Mouse (Mus musculus) layer of hippocampus, postnatal 36 days (tissue): Measurements from ENCODE around the gene Lrch3. TPM values are rescaled to one million over a fixed set of nuclear protein-coding genes. Genes with fewer than 3 reads are reported as not detected.
A peak's percentile ranks its signal among the peaks of the same experiment; 100 is the strongest.
"Not testable (repeated sequence)": the region's sequence is repeated elsewhere in the genome, so short reads cannot be mapped to it uniquely, and the experiment has no call there.

Experiments
- DNase-seq, 2 experiments: peaks; one replicate each; pipeline ENCODE4 v3.0.0; 2022
- total RNA-seq, 2 experiments: library from RNA; stranded (reverse); gene quantifications; 2 replicates each; pipeline ENCODE4 v1.2.3; 2021

Lrch3 gene
- total RNA-seq, 2 experiments from 2014 or later, result 43.8 to 47.4 TPM

GRCm38 (mm10) chr16:33056095-33056785 is 142.3 kb downstream of the Lrch3 start, which contains the start of the genes Iqcg and Rpl35a:
Gene Iqcg, minus strand, starts transcription at chr16:33056218.
Gene Rpl35a, plus strand, starts transcription at chr16:33056453.
- peak; percentile 88 to 91 for DNase-seq

- DNase-seq, result no peak
Observed at GRCm38 (mm10) chr16:33056786-33057185, 142.9 kb downstream of the Lrch3 start.

GRCm38 (mm10) chr16:33058033-33058432 is 144.1 kb downstream of the Lrch3 start:
- DNase-seq, result no peak

GRCm38 (mm10) chr16:33058656-33059055 is 144.8 kb downstream of the Lrch3 start:
- DNase-seq, result not testable (repeated sequence)

- DNase-seq, result no peak
Observed at GRCm38 (mm10) chr16:33059471-33059870, 145.6 kb downstream of the Lrch3 start.

- no peak for DNase-seq
Observed at GRCm38 (mm10) chr16:33060926-33061325, 147.0 kb downstream of the Lrch3 start.

- no peak for DNase-seq
Observed at GRCm38 (mm10) chr16:33061400-33061799, 147.5 kb downstream of the Lrch3 start.

GRCm38 (mm10) chr16:33062024-33062681 is 148.3 kb downstream of the Lrch3 start, which contains the start of gene Lmln:
Gene Lmln, plus strand, starts transcription at chr16:33062521.
- peak; percentile 89 to 90 for DNase-seq

- DNase-seq, result peak; percentile 79
Observed at GRCm38 (mm10) chr16:33062682-33063131, 148.8 kb downstream of the Lrch3 start.

GRCm38 (mm10) chr16:33063267-33063666 is 149.4 kb downstream of the Lrch3 start:
- DNase-seq, result no peak

GRCm38 (mm10) chr16:33064636-33065035 is 150.7 kb downstream of the Lrch3 start:
- DNase-seq, result no peak

Other genes starting within 250 kb of the Lrch3 start
- gene Muc4, start 178.2 kb upstream of the Lrch3 start, total RNA-seq, result not detected
- gene Muc20, start 116.7 kb upstream of the Lrch3 start, total RNA-seq, result not detected
- not detected for gene Smbd1, start 103.6 kb upstream of the Lrch3 start, total RNA-seq
- 100 to 1,000 TPM; 114 to 118 TPM for gene Fyttd1, start 36.6 kb upstream of the Lrch3 start, total RNA-seq
- gene Rubcn, start 36.3 kb upstream of the Lrch3 start, total RNA-seq, result 10 to 100 TPM; 61.4 to 62.4 TPM
- gene Iqcg, start 142.1 kb downstream of the Lrch3 start, total RNA-seq, result 1 to 10 TPM; 4.0 to 5.4 TPM
- gene Rpl35a, start 142.4 kb downstream of the Lrch3 start, total RNA-seq, result 100 to 1,000 TPM; 296 to 306 TPM
- gene Lmln, start 148.4 kb downstream of the Lrch3 start, total RNA-seq, result 10 to 100 TPM; 20.3 to 20.4 TPM